Mouse (Mus musculus): ENCODE data around the gene Acer3. TPM values are rescaled to one million over a fixed set of nuclear protein-coding genes. Genes with fewer than 3 reads are reported as not detected.

Acer3 gene
- polyA plus RNA-seq, 1 experiment = 13.6 TPM

DNA sequence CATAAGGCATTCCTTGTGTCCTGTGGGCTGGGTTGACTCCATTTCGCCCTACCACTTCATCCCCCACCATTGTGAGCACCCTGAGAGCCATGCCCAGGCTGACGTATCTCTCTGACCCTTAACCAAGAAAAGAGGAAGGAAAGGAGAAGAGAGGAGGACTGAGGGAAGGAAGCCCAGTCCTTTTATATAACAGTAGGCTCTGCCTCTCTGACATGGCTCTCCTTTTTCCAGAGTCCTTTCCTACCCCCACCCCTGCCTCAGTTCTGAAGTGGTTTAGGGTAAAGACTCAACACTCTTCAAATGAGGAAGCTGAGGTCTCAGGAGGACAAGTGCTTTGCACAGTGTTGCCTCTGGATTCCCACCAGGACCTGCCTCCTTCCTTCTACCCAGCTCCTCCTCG is 13.0 kb upstream of the Acer3 start:
- no peak for DNase-seq (ENCODE audit: extremely low spot score in 1 of 2, low spot score in 1 of 2)

DNA sequence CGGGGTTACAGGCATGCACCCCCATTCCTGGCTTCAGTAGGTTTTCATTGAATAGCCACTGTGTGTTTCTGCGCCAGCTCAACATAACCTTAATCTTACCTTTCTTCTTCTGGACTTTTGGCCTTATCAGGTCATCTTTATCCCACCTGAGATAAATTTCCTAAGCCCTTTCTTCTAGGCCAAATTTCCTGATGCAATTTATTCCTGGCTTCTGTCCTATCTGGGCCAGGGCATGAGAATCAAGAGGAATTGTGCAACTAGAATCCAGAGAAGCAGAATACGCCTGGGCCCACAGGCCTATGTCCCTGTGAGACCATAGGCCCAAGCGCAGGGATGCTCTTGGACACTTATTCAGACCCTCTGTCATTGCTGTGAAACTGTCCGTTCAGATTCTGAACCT is 12.5 kb upstream of the Acer3 start:
- no peak for DNase-seq (ENCODE audit: extremely low spot score in 1 of 2, low spot score in 1 of 2)

DNA sequence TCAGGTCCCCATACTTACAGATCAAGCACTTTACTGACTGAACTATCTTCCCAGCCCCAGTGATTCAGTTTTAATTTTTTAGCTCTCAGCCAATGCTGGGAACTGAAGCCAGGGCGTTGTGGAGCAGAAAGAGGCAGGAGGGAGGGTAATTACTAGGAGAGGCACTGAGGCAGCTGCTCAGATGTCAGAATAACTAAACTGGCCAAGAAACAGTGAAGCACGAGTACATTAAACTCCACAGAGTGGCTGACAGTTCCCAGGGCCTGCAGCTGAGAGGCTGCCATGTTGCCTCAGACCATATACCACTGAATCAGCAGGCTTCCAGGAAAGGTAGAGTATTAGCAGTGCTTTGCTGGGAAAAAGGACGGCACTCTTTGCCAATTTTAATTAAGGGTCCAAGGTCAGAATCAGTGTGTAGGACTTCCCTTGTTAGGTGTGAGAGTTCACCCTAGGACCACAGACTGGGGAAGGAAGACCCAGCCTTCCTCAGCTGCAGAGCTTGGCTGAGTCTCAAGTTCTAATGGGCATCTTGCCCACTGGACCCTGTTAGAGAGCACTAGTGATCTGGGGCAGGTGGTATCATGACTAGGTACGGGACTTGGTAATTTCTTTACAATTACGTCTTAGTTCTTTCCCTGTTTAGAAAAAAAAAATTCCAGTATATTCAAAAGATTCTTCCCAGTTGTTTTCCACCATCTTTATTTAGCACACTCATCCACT is 11.8 kb upstream of the Acer3 start:
- no peak for DNase-seq (ENCODE audit: extremely low spot score in 1 of 2, low spot score in 1 of 2)

DNA sequence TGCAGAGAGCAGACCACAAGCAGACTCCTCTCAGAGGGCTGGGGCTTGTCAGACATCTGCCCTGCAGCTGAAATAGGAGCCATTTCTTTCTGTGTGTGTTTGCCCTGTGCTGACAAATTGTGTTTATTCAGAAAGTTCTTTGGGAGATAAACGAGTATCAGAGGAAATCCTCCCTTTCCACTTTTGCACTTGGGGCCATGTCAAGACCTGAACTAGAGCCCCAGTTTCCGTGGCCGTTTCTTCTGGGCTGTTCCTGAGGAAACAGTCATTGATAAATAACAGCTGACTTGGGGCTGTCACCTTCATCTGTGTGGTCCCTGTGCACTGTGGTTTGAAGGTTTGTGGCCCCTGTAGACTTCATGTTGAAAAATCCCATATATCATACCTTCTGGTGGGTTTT is 10.9 kb upstream of the Acer3 start:
- no peak for DNase-seq (ENCODE audit: extremely low spot score in 1 of 2, low spot score in 1 of 2)

DNA sequence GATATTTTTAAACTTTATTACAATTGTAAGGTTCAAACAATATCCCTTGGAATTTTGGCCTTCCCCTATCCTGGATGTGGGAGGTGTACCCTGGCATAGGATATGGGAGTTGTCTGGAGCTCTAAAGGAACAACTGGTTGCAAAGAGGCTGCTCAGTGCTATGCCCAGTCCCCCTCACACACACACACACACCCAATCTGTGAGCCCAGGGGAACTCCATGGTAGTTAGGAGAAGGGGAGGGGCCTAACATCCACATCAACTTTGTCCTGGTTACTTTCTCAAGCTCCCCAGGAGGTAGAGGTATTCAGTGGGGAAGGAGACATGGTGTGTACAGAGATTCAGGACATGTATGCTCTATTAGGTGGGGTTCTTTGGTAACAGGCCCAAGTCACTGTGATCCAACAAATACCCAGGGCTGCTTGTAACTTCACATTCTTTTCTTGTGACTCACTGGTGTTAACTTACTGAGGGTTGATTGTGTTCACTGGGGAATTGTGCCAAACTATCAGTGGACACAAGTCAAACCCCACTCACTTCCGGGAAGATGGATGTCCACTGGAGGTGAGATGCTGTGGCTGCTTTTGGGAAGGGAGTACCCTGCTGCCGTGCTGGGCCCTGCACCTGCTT is 9.5 kb upstream of the Acer3 start:
- no peak for DNase-seq (ENCODE audit: extremely low spot score in 1 of 2, low spot score in 1 of 2)

DNA sequence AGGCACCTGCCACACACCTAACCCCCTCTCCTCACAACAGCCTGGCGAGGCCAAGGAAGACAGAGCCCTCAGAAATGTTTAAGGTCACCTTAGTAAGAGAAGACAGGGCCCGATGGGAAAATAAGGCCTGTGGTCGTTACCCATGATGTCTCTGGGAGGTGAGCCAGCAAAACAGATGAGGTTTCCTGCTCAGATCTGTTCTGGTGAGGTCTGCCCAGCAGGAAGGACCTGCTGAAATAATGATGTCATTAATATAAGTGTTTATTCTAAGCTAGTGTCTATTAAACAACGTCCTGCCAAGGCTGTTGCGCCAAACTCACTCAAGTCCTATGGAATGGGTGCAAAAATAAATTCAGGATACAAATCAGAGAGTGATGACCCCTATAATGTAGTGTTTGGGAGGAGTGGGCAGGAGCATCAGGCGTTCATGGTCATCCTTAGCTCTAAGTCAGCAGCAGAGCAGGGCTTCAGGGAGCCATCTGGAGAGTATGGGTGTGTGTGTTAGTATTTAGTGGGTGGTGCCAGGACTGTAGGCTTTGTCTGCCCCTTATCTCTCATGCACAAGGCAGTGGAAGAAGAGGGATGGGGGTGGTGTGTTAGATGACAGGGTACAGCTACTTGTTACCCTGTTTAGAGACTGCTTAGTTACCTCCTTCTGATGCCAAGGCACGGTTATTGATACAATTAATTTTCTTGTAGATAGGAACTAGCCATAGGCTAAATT is 8.8 kb upstream of the Acer3 start:
- DNase-seq (ENCODE audit: extremely low spot score in 1 of 2, low spot score in 1 of 2) = no peak

DNA sequence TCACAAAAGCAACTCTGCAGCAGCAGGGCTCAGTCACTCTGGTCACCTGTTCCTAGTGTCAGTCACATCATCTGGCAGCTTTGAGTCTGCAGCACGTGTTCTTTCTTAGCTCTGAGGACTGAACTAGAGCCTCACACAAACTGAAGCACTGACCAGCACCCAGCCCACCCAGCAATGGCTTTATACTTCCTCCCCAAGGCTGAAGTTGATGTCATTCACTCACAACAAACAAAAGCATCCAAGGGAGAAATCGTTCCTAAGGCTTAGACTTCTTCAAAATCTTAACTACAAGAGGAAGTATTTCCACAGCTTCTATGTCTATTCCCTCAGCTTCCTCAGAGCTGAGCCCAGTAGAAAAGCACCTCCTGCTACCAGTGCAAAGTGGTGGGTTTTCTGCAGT is 7.3 kb upstream of the Acer3 start:
- DNase-seq (ENCODE audit: extremely low spot score in 1 of 2, low spot score in 1 of 2) = no peak

DNA sequence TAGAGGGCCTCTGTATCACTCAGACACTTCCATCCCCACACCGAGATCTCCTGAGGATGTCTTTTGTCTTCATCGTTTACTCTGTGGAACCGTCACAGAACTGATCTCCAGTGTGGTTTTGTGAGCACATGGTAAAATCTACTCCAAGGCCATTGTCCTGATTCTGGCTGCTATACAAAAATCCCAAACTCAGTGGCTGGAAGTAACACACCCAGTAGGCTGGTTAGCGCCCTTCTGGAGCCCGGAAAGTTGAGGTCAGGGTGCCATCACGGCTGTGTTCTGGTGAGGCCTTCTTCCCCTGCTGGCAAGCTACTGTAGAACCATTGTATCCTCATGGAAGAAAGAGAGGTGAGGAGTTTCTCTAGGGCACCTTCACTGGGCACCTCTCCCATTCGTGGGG is 5.0 kb upstream of the Acer3 start:
- no peak for DNase-seq (ENCODE audit: extremely low spot score in 1 of 2, low spot score in 1 of 2)

DNA sequence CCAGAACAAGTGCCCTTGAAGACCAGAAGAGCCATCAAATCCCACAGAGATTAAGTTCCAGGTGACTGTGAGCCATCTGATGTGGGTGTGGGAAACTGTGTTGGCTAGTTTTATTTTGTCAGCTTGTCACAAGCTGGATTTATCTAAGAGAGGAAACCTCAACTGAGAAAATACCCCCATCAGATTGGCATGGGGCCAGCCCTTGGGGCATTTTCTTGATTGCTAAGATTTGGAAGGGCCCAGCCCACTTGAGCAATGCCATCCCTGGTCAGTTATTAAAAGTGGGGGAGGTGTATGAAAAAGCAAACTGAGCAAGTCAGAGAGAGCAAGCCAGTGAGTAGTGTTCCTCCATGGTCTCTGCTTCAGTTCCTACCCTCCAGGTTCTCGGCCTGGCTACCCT is 3.2 kb upstream of the Acer3 start:
- DNase-seq (ENCODE audit: extremely low spot score in 1 of 2, low spot score in 1 of 2) = no peak

DNA sequence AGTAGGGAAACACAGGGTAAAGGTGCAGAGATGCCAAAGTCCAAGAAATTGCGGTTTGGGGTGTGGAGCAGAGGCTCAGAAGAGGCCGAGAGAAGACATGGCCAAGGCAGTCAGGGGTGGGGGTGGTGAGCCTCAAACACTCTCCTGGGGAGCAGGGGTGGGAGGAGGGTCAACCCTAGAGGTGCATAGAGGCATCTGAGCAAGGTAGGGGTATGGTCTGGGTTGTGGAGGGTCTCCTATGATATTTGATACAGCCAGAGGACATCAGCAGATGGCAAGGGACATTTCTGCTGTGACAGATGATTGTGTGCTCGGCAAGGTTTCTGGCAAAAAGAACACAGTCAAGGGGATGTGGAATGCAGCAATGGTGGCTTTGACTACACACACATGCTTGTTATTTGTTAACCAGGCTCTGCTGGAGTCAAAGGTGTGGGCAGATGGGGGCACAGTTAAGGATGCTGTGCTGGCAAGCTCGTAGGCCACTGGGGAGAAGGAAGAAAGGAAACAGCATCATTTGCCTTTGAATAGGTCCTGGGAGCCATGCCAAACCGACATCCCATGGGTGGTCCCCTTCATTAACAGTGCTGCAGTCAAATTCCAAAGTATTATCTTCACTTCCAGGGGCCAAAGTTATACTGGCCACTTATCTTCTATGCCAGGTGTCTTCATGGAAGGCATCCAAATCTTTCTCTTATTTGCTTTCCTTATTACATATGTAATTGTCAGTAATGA is 2.4 kb upstream of the Acer3 start:
- DNase-seq (ENCODE audit: extremely low spot score in 1 of 2, low spot score in 1 of 2) = no peak

DNA sequence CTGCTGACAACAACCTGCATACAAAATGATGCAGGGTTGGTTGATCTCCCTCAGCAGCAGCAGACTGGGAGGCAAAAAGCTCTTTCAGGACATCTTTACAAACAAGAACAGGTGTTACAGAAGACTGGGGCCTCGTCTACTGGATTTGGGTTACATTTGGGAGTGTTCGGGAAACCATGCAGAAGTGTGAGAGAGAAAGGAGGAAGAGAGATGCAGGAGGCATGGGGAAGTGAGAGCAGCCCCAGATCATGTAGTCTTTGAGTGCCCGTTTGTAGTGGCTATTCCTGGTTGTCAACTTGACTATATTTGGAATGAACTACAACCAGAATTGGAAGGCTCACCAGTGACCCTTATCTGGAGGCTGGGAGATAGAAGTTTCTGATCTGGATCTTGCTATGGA is 1.4 kb upstream of the Acer3 start:
- no peak for DNase-seq (ENCODE audit: extremely low spot score in 1 of 2, low spot score in 1 of 2)

DNA sequence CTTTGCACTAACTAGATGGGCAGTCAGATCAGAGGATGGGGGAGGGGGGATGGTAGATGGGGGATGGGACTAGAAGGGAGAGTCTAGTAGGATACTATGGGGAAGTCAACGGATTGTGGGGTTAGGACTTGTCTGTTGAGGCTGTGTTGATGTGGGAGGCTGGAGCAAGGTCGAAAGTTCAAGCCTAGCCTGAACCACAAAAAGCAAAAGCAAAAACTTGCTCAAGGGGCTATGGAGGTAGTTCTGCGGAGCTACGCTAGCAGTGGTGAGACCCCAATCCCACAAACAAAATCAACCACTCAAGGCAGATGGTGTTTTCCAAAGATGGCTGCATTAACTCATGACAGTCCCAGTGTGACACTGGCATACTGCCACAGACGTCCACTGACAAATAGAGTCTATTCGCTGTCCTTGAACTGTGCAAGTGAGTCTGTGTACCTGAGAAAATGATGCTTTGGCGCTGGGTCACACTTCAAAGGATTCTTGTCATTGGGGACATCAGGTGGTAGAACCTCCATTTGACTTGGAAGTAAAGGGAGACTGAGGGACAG is 927 bp downstream of the Acer3 start:
- DNase-seq (ENCODE audit: extremely low spot score in 1 of 2, low spot score in 1 of 2) = no peak

DNA sequence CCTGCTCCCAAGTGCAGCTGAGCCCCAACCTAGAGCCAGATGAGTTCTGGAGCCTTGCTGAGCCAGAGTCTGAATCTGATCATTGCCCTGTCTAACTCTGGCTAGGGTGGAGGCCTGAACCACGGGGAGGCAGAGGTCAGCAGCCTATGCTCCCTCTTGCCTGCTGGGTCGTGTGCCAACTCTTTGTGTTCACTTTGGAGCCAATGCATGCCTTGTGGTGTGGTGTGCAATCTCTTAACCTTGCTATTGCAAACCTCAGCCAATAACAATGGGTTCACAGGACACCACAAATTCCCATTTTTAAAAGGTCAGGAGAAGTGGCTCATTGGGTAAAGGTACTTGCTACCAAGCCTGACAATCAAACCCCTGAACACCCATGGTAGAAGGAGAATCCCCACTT is 4.4 kb downstream of the Acer3 start:
- DNase-seq (ENCODE audit: extremely low spot score in 1 of 2, low spot score in 1 of 2) = no peak

DNA sequence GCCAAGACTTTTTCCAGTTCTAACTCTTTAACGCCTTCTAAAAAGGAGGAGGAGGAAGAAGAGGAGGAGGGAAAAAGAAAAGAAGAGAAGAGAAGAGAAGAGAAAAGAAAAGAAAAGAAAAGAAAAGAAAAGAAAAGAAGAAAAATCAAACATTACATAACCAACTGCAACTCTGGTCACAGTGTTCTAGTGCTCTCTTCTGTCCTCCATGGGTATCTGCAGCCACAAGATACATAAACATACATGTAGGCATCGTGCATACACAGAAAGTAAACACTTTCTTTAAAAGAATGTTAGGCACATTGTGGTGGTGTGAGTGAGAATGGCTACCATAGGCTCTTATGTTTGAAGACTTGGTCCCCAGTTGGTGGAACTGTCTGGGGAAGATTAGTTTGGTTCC is 5.9 kb downstream of the Acer3 start:
- no peak for DNase-seq (ENCODE audit: extremely low spot score in 1 of 2, low spot score in 1 of 2)

DNA sequence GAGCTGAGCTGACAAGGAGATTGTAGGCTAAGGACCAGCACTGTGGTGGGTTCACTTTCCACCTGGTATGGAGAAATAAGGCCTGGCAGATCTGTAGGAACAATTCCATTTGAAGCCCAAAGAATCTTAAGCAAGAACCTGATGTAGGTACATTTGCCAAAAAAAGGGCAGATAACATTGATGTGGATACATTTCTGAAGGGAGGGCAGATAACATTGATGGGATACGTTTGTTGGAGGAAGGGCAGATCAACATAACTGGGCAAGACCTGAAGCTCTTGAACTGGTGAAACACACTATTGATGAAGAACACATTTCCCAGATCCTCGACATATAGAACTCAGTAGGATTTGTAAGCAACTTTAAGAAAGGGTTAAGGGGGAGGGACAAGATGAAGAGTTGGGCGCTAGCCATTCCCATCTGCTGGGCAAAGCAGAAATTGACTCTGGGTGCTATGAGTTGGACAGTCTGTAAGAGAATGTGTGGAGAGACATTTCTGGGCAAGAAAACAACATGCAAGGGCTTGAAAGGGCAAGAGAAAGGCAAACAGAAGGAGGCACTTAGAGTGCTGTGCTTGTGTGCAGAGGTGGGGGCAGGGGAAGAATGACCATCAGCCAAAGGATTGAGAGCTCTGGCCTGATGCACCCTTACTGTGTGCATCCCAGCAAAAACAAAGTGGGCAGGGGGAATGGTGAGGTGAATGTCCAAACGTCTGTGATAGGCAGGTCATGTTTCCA is 8.7 kb downstream of the Acer3 start:
- no peak for DNase-seq (ENCODE audit: extremely low spot score in 1 of 2, low spot score in 1 of 2)

DNA sequence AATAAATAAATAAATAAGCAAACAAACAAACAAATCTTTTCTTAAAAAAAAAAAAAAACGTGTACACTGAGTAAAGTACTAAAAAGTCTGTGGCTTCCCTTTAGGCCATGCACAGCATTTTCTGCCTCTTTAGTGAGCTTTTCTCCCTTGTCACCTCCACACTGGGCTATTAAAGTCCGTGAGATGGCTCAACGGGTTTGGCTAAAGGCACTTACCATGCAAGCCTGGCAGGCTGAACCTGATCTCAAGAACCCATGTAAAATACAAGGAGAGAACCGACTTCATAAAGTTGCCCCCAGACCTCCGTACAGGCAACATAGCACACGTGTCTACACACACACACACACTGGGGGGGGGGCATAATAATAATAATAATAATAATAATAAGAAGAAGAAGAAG is 10.7 kb downstream of the Acer3 start:
- no peak for DNase-seq (ENCODE audit: extremely low spot score in 1 of 2, low spot score in 1 of 2)

DNA sequence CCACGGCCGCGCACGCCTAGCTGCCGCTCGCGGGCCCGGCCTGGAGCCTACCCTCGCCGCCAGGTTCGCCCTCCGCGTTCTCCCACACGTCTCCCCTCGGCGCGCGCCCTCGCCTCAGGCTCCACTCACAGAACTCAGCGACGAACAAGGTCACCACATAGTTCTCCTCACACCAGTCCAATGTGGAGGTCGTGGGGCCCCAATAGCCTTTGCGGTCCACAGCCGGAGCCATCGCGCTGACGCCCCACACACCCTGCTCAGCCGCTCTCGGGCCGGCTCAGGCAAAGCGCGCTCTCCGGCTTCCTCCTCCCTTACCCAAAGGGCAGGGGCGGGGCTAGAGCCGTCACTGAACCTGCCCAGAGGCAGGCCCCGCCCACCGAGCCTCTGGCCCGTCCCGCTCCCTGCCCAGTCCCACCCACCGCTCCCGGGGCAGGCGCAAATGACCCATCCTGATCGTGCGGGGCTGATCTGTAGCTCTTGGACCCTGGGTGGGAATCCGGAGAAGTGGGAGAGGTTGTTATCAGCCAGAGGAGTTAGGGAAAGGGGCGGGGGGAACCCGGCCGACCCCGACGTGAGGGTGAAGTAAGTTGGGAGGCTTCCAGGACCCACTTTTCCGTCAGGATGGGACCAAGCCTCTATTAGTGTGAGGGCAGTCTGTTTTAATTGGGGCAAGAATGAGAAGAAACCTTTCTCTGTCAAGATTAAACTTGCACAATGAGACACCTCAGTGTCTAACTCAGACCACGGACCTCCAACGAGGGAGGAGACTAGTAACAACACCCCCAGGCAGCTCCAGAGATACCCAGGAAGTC is 11.6 kb downstream of the Acer3 start:
- peak; percentile 71 to 92 for DNase-seq (ENCODE audit: extremely low spot score in 1 of 2, low spot score in 1 of 2)

DNA sequence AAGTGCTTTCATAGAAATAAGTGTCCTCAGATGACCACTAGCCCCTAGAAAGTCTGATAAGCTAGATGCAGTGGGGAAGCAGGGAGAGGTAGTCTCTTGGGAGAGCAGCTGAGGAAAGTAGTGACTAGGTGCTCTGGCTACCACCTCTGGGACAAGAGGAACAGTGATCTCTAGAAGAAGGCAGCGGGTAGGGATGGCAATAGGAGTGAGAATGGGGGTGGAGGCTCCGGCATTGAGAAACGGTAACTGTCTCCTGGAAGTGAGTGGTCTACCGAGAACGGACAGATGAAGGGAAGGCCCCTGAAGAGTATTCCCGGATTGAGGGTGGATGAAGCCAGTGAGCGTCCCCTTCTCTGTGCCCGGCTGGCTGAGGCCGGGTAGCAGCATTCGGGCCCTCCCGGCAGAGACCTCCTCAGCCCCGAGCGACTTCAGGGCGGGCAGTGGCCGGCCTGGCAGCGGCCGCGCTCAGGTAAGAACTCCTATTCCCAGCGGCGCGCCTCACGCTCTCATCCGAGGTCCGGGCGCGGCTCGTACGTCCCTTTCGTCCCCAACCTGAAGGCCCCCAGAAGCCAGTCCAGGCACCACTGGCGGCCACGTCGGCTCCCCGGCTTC is 12.3 kb downstream of the Acer3 start:
- DNase-seq (ENCODE audit: extremely low spot score in 1 of 2, low spot score in 1 of 2) = peak in 1 of 2 experiments; percentile 23

Measured in frontal cortex, adult 2 months (tissue).